Mouse (Mus musculus) CH12.LX (cell line): ENCODE results near the gene Lrrd1.
"Not testable (repeated sequence)": the region's sequence is repeated elsewhere in the genome, so short reads cannot be mapped to it uniquely, and the experiment has no call there.

ENCODE experiments used
- BHLHE40 ChIP-seq: IDR thresholded peaks from 2 replicates; pipeline ENCODE4 v1.6.1; 2011; ENCODE audit warnings: mild to moderate bottlenecking, low read depth, low read length, improper control_type of control experiment
- CHD1 ChIP-seq: IDR thresholded peaks from 2 replicates; pipeline ENCODE4 v1.6.1; 2012; ENCODE audit warnings: low read depth, low read length, improper control_type of control experiment, inconsistent platforms
- CHD2 ChIP-seq: IDR thresholded peaks from 2 replicates; pipeline ENCODE4 v1.6.1; 2011; ENCODE audit warnings: low read length, improper control_type of control experiment
- CTCF ChIP-seq, 2 experiments: IDR thresholded peaks in 1 of 2; conservative IDR thresholded peaks in 1 of 2; 2 replicates each; pipeline ENCODE4 v1.5.1; 2011 to 2012; ENCODE audit warnings: low read depth in 2 of 2, low read length in 2 of 2, improper control_type of control experiment in 1 of 2, inconsistent platforms in 1 of 2, mild to moderate bottlenecking in 1 of 2, moderate library complexity in 1 of 2
- EP300 ChIP-seq: IDR thresholded peaks from 2 replicates; pipeline ENCODE4 v1.6.1; 2011; ENCODE audit warnings: low read length, improper control_type of control experiment
- MXI1 ChIP-seq: IDR thresholded peaks from 2 replicates; pipeline ENCODE4 v1.6.1; 2011; ENCODE audit warnings: mild to moderate bottlenecking, low read depth, low read length, improper control_type of control experiment
- NELFE ChIP-seq: IDR thresholded peaks from 2 replicates; pipeline ENCODE4 v1.6.1; 2011; ENCODE audit warnings: low read depth, low read length, improper control_type of control experiment
- POLR2A ChIP-seq: IDR thresholded peaks from 2 replicates; pipeline ENCODE4 v1.6.1; 2011; ENCODE audit warnings: low read depth, mild to moderate bottlenecking, improper control_type of control experiment, low read length
- RCOR1 ChIP-seq: conservative IDR thresholded peaks from 2 replicates; pipeline ENCODE4 v1.6.1; 2012; ENCODE audit warnings: low read depth, mild to moderate bottlenecking, inconsistent platforms, low read length, improper control_type of control experiment
- USF1 ChIP-seq: IDR thresholded peaks from 2 replicates; pipeline ENCODE4 v1.6.1; 2014; ENCODE audit warnings: low read depth, mild to moderate bottlenecking, inconsistent platforms, low read length, improper control_type of control experiment
- ZC3H11A ChIP-seq: IDR thresholded peaks from 2 replicates; pipeline ENCODE4 v1.6.1; 2012; ENCODE audit warnings: low read depth, mild to moderate bottlenecking, inconsistent platforms, low read length, improper control_type of control experiment
- ZMIZ1 ChIP-seq: IDR thresholded peaks from 2 replicates; pipeline ENCODE4 v1.6.1; 2012; ENCODE audit warnings: low read depth, mild to moderate bottlenecking, inconsistent platforms, low read length, improper control_type of control experiment

GRCm38 (mm10) chr5:3894294-3894619 lies 49.3 kb downstream of the Lrrd1 start:
- TF ChIP-seq BHLHE40; CTCF (conservative IDR thresholded peaks at IDR 0.05 in 1 of 2, IDR thresholded peaks at IDR 0.05 in 1 of 2; ENCODE audit: low read depth in 2 of 2, low read length in 2 of 2); NELFE; USF1; CHD2; ZMIZ1; EP300; CHD1; RCOR1; ZC3H11A; MXI1; POLR2A: not testable (repeated sequence)
